Mouse (Mus musculus): ENCODE results near the gene Lifr. TPM values are rescaled to one million over a fixed set of nuclear protein-coding genes. Genes with fewer than 3 reads are reported as not detected.

Gene Lifr
- polyA plus RNA-seq, 1 experiment from 2014 or later = 31.4 TPM

- ATAC-seq (replicated peaks; ENCODE audit: insufficient number of reproducible peaks, low FRiP score, low TSS enrichment) = no peak
- no peak overlapping the region for H3K4me2 ChIP-seq
- WGBS (ENCODE audit: insufficient replicate concordance) = 90% methylated on average over 9 of the region's 9 CpGs
- no peaks in the 10 kb centered on the region for H3K9me3 ChIP-seq (replicated peaks; ENCODE audit: control insufficient read depth, low read length)
- H3K36me3 ChIP-seq (ENCODE audit: control insufficient read depth, insufficient read depth, low read length) = peaks cover 8% of the 10 kb centered on the region; the same call in 1 of the 2 replicates
- no peak overlapping the region for H3K4me3 ChIP-seq (ENCODE audit: low read depth, low read length)
- no peaks in the 10 kb centered on the region for H3K27me3 ChIP-seq (ENCODE audit: control insufficient read depth, insufficient read depth, low read length)
- no peak overlapping the region for H3K9ac ChIP-seq (ENCODE audit: low read depth, low read length)
- no peak overlapping the region for H3K27ac ChIP-seq (ENCODE audit: low read depth, low read length)
- peaks cover 6% of the 10 kb centered on the region; the same call in 1 of the 2 replicates for H3K4me1 ChIP-seq (ENCODE audit: control insufficient read depth, insufficient read depth, low read length)
Measured at GRCm38 (mm10) chr15:7166735-7167134, 76.3 kb downstream of the Lifr start.

- no peak overlapping the region for H3K9ac ChIP-seq (ENCODE audit: low read depth, low read length)
- no peak overlapping the region for H3K27ac ChIP-seq (ENCODE audit: low read depth, low read length)
- H3K4me2 ChIP-seq = no peak overlapping the region
- H3K36me3 ChIP-seq (ENCODE audit: control insufficient read depth, insufficient read depth, low read length) = peaks cover 8% of the 10 kb centered on the region; the same call in 1 of the 2 replicates
- no peaks in the 10 kb centered on the region for H3K9me3 ChIP-seq (replicated peaks; ENCODE audit: control insufficient read depth, low read length)
- ATAC-seq (replicated peaks; ENCODE audit: insufficient number of reproducible peaks, low FRiP score, low TSS enrichment) = no peak
- 80% methylated on average over 10 of the region's 10 CpGs for WGBS (ENCODE audit: insufficient replicate concordance)
- no peaks in the 10 kb centered on the region for H3K27me3 ChIP-seq (ENCODE audit: control insufficient read depth, insufficient read depth, low read length)
- H3K4me1 ChIP-seq (ENCODE audit: control insufficient read depth, insufficient read depth, low read length) = peaks cover 6% of the 10 kb centered on the region; the same call in 1 of the 2 replicates
- no peak overlapping the region for H3K4me3 ChIP-seq (ENCODE audit: low read depth, low read length)
Measured at GRCm38 (mm10) chr15:7167238-7167905, 77.0 kb downstream of the Lifr start.

GRCm38 (mm10) chr15:7167906-7168532 lies 77.6 kb downstream of the Lifr start:
- H3K4me1 ChIP-seq (ENCODE audit: control insufficient read depth, insufficient read depth, low read length) = peaks cover 9% of the 10 kb centered on the region
- WGBS (ENCODE audit: insufficient replicate concordance) = 64% methylated on average over 11 of the region's 11 CpGs
- H3K27me3 ChIP-seq (ENCODE audit: control insufficient read depth, insufficient read depth, low read length) = no peaks in the 10 kb centered on the region
- H3K9ac ChIP-seq (ENCODE audit: low read depth, low read length) = no peak overlapping the region
- H3K27ac ChIP-seq (ENCODE audit: low read depth, low read length) = no peak overlapping the region
- no peak overlapping the region for H3K4me3 ChIP-seq (ENCODE audit: low read depth, low read length)
- no peak overlapping the region for H3K4me2 ChIP-seq
- no peak for ATAC-seq (replicated peaks; ENCODE audit: insufficient number of reproducible peaks, low FRiP score, low TSS enrichment)
- no peaks in the 10 kb centered on the region for H3K9me3 ChIP-seq (replicated peaks; ENCODE audit: control insufficient read depth, low read length)
- H3K36me3 ChIP-seq (ENCODE audit: control insufficient read depth, insufficient read depth, low read length) = peaks cover 8% of the 10 kb centered on the region; the same call in 1 of the 2 replicates

- Histone ChIP-seq H3K9me3 (replicated peaks; ENCODE audit: control insufficient read depth, low read length) (no peaks in the 10 kb centered on the region), H3K9ac (ENCODE audit: low read depth, low read length) (no peak overlapping the region), H3K27ac (ENCODE audit: low read depth, low read length) (peak overlapping the region; percentile 50; the same call in 1 of the 2 replicates), H3K27me3 (ENCODE audit: control insufficient read depth, insufficient read depth, low read length) (no peaks in the 10 kb centered on the region), H3K4me2 (0 out of 2 replicates have a peak overlapping the region, but pooled peaks have one; percentile 11), H3K4me3 (ENCODE audit: low read depth, low read length) (no peak overlapping the region), H3K4me1 (ENCODE audit: control insufficient read depth, insufficient read depth, low read length) (peaks cover 6% of the 10 kb centered on the region), H3K36me3 (ENCODE audit: control insufficient read depth, insufficient read depth, low read length) (peaks cover 5% of the 10 kb centered on the region; the same call in 1 of the 2 replicates)
- no peak for ATAC-seq (replicated peaks; ENCODE audit: insufficient number of reproducible peaks, low FRiP score, low TSS enrichment)
- WGBS (ENCODE audit: insufficient replicate concordance) = 38% methylated on average over 2 of the region's 2 CpGs
Measured at GRCm38 (mm10) chr15:7172875-7173274, 82.5 kb downstream of the Lifr start.

- Histone ChIP-seq H3K36me3 (ENCODE audit: control insufficient read depth, insufficient read depth, low read length) (peaks cover 5% of the 10 kb centered on the region; the same call in 1 of the 2 replicates), H3K4me1 (ENCODE audit: control insufficient read depth, insufficient read depth, low read length) (peaks cover 6% of the 10 kb centered on the region), H3K27me3 (ENCODE audit: control insufficient read depth, insufficient read depth, low read length) (no peaks in the 10 kb centered on the region), H3K4me2 (no peak overlapping the region), H3K27ac (ENCODE audit: low read depth, low read length) (peak overlapping the region; percentile 50; the same call in 1 of the 2 replicates), H3K9ac (ENCODE audit: low read depth, low read length) (no peak overlapping the region), H3K9me3 (replicated peaks; ENCODE audit: control insufficient read depth, low read length) (no peaks in the 10 kb centered on the region), H3K4me3 (ENCODE audit: low read depth, low read length) (no peak overlapping the region)
- 65% methylated on average over 7 of the region's 7 CpGs for WGBS (ENCODE audit: insufficient replicate concordance)
- no peak for ATAC-seq (replicated peaks; ENCODE audit: insufficient number of reproducible peaks, low FRiP score, low TSS enrichment)
Measured at GRCm38 (mm10) chr15:7173346-7173745, 82.9 kb downstream of the Lifr start.

- WGBS (ENCODE audit: insufficient replicate concordance) = 85% methylated on average over 8 of the region's 8 CpGs
- Histone ChIP-seq H3K4me2 (no peak overlapping the region), H3K9me3 (replicated peaks; ENCODE audit: control insufficient read depth, low read length) (no peaks in the 10 kb centered on the region), H3K4me3 (ENCODE audit: low read depth, low read length) (no peak overlapping the region), H3K4me1 (ENCODE audit: control insufficient read depth, insufficient read depth, low read length) (peaks cover 6% of the 10 kb centered on the region), H3K36me3 (ENCODE audit: control insufficient read depth, insufficient read depth, low read length) (peaks cover 5% of the 10 kb centered on the region; the same call in 1 of the 2 replicates), H3K9ac (ENCODE audit: low read depth, low read length) (no peak overlapping the region), H3K27me3 (ENCODE audit: control insufficient read depth, insufficient read depth, low read length) (no peaks in the 10 kb centered on the region), H3K27ac (ENCODE audit: low read depth, low read length) (no peak overlapping the region)
- ATAC-seq (replicated peaks; ENCODE audit: insufficient number of reproducible peaks, low FRiP score, low TSS enrichment) = no peak
Measured at GRCm38 (mm10) chr15:7173776-7174175, 83.4 kb downstream of the Lifr start.

GRCm38 (mm10) chr15:7180576-7180975 lies 90.2 kb downstream of the Lifr start:
- Histone ChIP-seq H3K27me3 (ENCODE audit: control insufficient read depth, insufficient read depth, low read length) (no peaks in the 10 kb centered on the region), H3K9me3 (replicated peaks; ENCODE audit: control insufficient read depth, low read length) (no peaks in the 10 kb centered on the region), H3K27ac (ENCODE audit: low read depth, low read length) (no peak overlapping the region), H3K4me3 (ENCODE audit: low read depth, low read length) (no peak overlapping the region), H3K36me3 (ENCODE audit: control insufficient read depth, insufficient read depth, low read length) (peaks cover 6% of the 10 kb centered on the region; the same call in 1 of the 2 replicates), H3K4me2 (no peak overlapping the region), H3K4me1 (ENCODE audit: control insufficient read depth, insufficient read depth, low read length) (no peaks in the 10 kb centered on the region), H3K9ac (ENCODE audit: low read depth, low read length) (no peak overlapping the region)
- ATAC-seq (replicated peaks; ENCODE audit: insufficient number of reproducible peaks, low FRiP score, low TSS enrichment) = no peak
- 83% methylated on average over 6 of the region's 6 CpGs for WGBS (ENCODE audit: insufficient replicate concordance)

GRCm38 (mm10) chr15:7187682-7188081 lies 97.3 kb downstream of the Lifr start:
- H3K4me3 ChIP-seq (ENCODE audit: low read depth, low read length) = no peak overlapping the region
- H3K9ac ChIP-seq (ENCODE audit: low read depth, low read length) = no peak overlapping the region
- no peak overlapping the region for H3K27ac ChIP-seq (ENCODE audit: low read depth, low read length)
- no peak for ATAC-seq (replicated peaks; ENCODE audit: insufficient number of reproducible peaks, low FRiP score, low TSS enrichment)
- H3K27me3 ChIP-seq (ENCODE audit: control insufficient read depth, insufficient read depth, low read length) = no peaks in the 10 kb centered on the region
- 84% methylated on average over 6 of the region's 6 CpGs for WGBS (ENCODE audit: insufficient replicate concordance)
- H3K4me2 ChIP-seq = no peak overlapping the region
- no peaks in the 10 kb centered on the region for H3K9me3 ChIP-seq (replicated peaks; ENCODE audit: control insufficient read depth, low read length)
- H3K36me3 ChIP-seq (ENCODE audit: control insufficient read depth, insufficient read depth, low read length) = peaks cover 12% of the 10 kb centered on the region; the same call in 1 of the 2 replicates
- no peaks in the 10 kb centered on the region for H3K4me1 ChIP-seq (ENCODE audit: control insufficient read depth, insufficient read depth, low read length)
